Mouse (Mus musculus) cerebellum, adult 2 months (tissue): ENCODE results near the gene Dph5.

Experiments
- CTCF ChIP-seq: fragments of 200-500 bp; IDR thresholded peaks from 2 replicates; pipeline ENCODE4 v1.5.1; 2011; ENCODE audit warnings: low read depth, mild to moderate bottlenecking, control low read depth, low read length, moderate library complexity, borderline replicate concordance; ENCODE audit not compliant: insufficient read depth
- POLR2A ChIP-seq: fragments of 200-500 bp; IDR thresholded peaks from 2 replicates; pipeline ENCODE4 v1.6.1; 2011; ENCODE audit warnings: low read length, control low read depth, borderline replicate concordance; ENCODE audit not compliant: insufficient read depth

- TF ChIP-seq POLR2A = no peak
- no peak for TF ChIP-seq CTCF
Observed at GRCm38 (mm10) chr3:115940510-115940909, 52.9 kb downstream of the Dph5 start.
